Mouse (Mus musculus) hematopoietic stem cell, adult 5-6 weeks (primary cell): ENCODE data around the gene Ccdc65. TPM values are rescaled to one million over a fixed set of nuclear protein-coding genes. Genes with fewer than 3 reads are reported as not detected.
"Not testable (repeated sequence)": the region's sequence is repeated elsewhere in the genome, so short reads cannot be mapped to it uniquely, and the experiment has no call there.

Source experiments
- ATAC-seq, 2 experiments: fragments of 125-278 bp in 1 of 2; replicated peaks in 1 of 2; 2 replicates each; pipeline ENCODE4 v1.8.0; 2016 to 2017; ENCODE audit warnings: inconsistent platforms in 2 of 2, mild to moderate bottlenecking in 2 of 2, moderate number of reproducible peaks in 2 of 2, low read depth in 1 of 2, moderate TSS enrichment in 1 of 2; ENCODE audit not compliant: low FRiP score in 2 of 2, poor library complexity in 2 of 2, severe bottlenecking in 2 of 2, insufficient read depth in 1 of 2, low TSS enrichment in 1 of 2
- total RNA-seq: library from RNA; stranded (forward); fragments of 172-1452, 232-1000 nt; gene quantifications from 2 replicates; pipeline ENCODE4 v1.2.3, GENCODE M21; 2017

Ccdc65 gene
- total RNA-seq, 1 experiment from 2014 or later: not detected

DNA sequence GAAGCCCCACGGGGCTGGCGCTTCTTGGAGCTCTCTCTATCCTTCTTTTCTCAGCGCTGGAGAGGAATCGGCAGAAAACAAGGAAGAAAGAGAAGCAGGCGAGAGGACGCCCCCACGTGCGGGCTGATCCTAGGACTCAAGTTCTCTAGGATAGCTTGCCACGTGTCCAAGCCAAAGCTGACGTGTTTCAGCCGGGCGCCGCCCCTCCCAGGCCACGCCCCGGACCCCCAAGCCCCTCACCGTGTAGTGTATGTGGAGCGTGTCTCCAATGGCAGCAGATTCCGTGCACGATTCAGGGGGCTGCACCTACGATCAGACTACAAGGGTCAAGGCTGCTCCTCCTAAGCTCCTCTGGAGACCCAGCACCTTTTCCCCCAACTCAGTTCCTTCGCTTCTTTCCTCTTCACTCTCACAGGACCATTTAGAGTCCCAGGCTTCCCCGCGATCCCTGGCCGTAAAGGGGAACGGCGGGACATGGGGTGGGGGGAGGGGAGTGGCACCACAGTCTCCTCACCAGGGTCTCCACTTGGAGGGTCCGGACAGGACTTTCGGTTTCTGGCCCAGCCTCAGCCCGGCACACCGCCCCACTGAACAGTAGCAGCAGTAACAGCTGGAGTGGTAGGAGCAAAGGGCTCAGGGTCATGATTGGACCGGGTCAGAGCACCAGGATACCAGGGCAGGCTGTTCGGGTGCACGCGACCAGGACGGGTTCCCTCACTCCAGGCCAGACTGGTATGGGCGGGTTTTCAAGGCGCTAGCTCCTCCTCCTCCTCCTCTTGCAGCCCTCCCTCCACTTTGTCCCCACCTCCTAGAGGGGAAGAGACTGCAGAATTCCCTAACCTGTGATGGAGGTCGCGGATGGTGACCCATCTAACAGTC, 19.7 kb downstream of the Ccdc65 start, which contains the start of gene Fkbp11:
Gene Fkbp11, minus strand, starts transcription at position 756 of the 879 bp plus-strand sequence.
- ATAC-seq: peak; percentile 55 to 77

DNA sequence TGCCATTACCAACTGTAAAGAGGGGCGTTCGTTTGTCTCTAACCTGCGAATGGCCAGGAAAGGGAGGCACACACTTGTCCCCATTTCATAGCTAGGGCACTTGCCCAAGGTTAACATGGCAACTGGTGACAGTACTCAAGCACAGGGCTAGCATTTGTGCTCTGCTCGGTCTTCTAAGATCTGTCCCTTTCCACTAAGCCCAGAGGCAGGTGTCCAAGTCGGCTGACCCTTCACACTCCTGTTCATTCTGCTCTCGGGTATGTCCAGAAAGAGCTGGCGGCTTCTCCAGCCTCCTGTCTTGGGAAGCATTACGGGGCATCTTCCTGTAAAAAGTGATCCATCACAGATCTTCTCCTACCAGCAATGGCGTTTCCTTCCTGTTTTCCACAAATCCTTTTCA, 20.4 kb downstream of the Ccdc65 start:
- ATAC-seq: 0 out of 4 replicates have a peak, but pooled peaks of 1 of the 2 experiments have one; percentile 10

DNA sequence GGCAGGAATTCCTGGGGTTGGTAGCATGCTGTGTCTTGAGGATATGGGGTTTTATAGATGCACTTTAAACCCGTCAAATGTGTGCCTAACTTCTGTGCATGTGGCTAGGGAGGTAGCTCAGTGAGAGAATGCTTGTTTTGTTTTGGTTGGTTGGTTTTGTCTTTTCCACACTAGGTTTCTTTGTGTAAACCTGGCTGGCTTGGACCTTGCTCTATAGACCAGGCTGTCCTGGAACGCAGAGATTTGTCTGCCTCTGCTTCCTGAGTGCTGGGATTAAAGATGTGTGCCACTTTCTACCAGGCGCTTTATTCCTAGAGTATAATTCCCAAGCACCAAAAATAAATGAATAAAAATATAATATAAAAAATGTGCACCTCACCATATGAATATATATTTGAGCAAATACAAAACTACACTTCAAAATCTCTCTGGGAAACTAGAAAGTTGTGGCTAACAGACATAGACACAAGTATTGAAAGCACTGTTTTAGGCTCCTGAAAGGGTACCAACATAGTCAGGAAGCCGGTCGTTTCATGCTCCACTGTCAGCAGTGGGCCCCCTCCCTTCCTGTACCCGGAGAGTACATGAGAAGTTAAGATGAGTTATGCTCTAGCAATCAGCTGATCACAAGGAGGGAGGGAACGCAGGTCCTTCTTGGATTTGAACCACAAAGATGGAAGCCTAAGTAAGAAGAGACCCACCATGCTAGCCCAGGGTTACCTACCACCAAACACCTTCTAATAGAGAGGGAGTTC, 22.0 kb downstream of the Ccdc65 start:
- no peak for ATAC-seq

GRCm38 (mm10) chr15:98730790-98731189, 22.8 kb downstream of the Ccdc65 start:
- ATAC-seq: no peak

DNA sequence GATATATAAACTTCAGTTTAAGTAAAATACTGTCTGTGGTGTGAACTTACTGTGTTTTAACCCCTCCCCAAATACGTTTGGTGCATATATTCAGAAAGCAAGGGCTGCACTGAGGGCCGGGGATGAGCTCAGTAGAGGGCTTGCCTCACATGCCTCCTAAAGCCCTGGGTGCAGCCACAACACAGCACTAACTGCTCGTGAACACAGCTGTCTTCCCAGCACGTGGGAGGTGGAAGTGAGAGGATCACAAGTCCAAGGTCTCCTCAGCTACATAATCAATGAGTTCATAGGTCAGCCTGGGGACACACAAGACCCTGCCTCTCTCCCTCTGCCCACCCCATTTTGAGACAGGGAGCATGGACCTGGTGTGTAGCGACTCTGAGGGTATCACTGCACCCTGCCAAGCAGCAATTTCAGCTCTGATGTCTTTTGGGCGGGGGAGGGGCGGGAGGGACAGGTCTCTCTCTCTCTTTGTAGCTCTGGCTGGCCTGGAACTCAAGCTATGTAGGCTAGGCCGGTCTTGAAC, 24.1 kb downstream of the Ccdc65 start:
- ATAC-seq: no peak

GRCm38 (mm10) chr15:98733370-98733769, 25.4 kb downstream of the Ccdc65 start:
- no peak for ATAC-seq

- ATAC-seq: no peak
Observed at GRCm38 (mm10) chr15:98733976-98734566, 26.1 kb downstream of the Ccdc65 start.

- no peak for ATAC-seq
Observed at GRCm38 (mm10) chr15:98736521-98736920, 28.5 kb downstream of the Ccdc65 start.

GRCm38 (mm10) chr15:98737881-98738280, 29.9 kb downstream of the Ccdc65 start:
- no peak for ATAC-seq

GRCm38 (mm10) chr15:98738796-98739195, 30.8 kb downstream of the Ccdc65 start:
- ATAC-seq: no peak

DNA sequence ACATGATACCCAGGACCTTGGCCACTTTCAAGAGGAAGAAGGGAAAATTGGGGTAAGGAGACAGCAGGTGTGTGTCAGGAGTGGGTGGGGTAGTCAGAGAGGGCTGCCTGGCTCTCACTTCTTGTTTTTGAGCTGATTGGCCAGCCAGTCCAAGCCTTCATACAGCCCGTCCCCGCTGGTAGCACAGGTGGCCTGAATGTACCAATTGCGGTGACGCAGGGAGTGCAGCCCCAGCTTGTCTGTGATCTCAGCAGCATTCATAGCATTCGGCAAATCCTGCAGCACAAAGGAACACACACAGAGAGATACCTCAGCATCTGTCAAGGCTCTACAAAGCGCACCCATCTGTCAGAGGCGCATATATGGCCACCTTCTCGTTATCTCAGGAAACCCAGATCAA, 32.2 kb downstream of the Ccdc65 start:
- no peak for ATAC-seq

- no peak for ATAC-seq
Observed at GRCm38 (mm10) chr15:98742766-98743428, 34.9 kb downstream of the Ccdc65 start.

GRCm38 (mm10) chr15:98743863-98744262, 35.9 kb downstream of the Ccdc65 start:
- not testable (repeated sequence) for ATAC-seq

DNA sequence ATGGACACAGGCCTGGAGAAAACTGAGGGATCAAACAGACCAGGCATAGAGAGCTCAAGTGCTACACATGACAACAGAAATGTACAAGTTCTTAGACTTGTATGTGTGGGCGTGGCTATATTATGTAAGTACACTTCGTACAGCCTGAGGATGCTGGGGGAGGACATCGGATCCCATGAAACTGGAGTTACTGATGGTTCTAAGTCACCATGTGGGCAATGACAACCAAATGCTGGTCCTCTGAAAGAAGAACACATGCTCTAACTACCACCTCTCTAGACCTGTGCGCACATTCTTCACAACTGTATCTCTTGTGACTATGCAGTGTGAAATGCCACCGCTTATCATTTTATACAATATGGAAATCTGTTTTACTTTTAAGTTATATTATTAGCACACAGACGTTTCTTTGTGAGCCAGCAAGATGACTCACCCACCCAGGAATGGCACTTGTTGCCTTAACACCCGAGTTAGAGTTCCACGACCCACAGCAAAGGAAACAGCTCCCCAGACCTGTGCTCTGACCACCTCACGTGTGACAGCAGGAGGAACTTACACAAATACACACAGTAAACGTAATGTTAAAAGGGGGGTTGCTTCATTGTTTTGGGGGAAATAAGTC, 38.4 kb downstream of the Ccdc65 start:
- ATAC-seq: no peak

DNA sequence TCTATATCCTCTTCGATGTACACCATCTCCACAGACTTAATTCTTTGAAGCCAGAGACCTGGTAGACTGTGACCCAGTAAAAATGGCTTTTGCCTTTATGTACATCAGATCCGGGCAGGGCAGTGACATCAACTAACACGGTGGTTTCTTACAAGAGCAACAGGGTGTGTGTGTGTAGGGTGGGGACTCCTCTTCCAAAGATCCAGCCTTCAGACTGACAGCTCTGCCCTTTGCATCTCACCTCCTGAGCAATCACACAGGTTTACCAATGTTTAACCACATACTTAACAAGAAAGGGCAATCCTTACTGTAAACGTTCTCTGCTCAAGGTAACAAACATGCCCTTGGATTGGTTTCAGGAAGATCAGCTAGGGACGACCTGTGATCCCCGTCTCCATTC, 39.3 kb downstream of the Ccdc65 start:
- ATAC-seq: no peak

DNA sequence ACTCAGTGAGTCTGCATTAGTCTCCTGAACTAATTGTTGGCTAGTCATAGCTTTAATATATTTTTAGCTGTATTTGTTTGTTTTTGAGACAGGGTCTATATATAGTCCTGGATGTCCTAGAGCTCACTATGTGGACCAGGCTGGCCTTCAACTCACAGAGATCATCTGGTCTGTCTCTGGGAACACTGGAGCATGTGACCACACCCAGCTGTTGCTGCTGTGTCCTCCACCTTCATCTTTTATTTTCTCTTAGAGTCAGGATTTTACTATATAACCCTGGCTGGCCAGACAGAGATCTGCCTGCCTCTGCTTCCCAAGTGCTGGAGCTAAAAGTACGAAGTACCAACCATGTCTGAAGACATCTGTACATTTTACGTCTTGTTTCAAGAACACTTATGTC, 41.1 kb downstream of the Ccdc65 start:
- ATAC-seq: no peak

DNA sequence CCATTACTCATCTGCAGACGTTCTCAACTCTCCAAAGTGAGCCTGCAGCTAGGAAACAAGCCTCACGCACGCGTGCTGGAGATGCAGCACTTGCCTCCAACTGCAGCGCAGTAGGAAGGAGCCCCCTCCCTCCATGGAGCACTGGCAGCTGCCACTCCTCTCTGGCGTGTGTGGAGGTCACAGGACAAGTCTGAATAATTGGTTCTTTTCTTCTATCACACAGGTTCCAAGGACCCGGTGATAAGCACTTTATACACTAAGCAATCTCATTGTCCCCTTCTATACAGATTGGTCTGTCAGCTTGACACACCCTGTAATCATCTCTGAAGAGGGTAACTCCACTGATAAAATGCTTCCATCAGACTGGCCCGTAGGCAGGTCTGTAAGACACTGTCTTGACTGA, 45.0 kb downstream of the Ccdc65 start:
- no peak for ATAC-seq
